ENCODE assay signal across 18 mouse cellular contexts in the genomic region with DNA sequence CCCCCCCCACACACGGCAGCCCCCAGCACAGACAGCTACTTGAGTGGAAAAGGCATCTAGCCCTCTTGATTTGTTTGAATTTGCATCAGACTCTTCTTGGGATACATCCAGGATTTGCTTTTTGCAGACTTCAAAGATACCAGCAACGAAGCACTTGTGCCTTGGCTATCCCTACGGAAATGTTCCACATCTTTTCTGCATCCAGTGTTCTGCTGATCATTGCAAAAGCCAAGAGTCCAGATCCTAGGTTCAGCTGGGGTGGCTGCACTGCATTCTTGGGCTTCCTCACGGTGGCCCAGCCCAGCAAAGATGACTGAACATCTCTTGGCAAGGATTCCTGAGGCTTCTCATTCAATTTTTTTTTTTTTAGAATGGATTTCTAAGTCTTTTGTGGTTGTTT.
A peak's percentile ranks its signal among the peaks of the same experiment; 100 is the strongest.
DNase-seq lines count a peak whose midpoint lies in the region.
"Had no signal": no experiment of that assay in that cellular context is flagged by ENCODE, and none has a peak within 500 bp of the region (broad histone marks: within the 10 kb centered on the region; RNA-seq: fewer than 3 reads in every experiment).

No protein-coding gene starts in this region.

- peaks cover 19% of the 10 kb centered on the region; the same call in 1 of the 2 replicates for H3K4me1 ChIP-seq in limb, embryonic 10.5 days
- H3K4me1 ChIP-seq: liver, embryonic 12.5 days had no signal

- no peaks in the 10 kb centered on the region for H3K36me3 ChIP-seq in limb, embryonic 10.5 days
- H3K36me3 ChIP-seq: G1E; heart, embryonic 13.5 days; intestine, embryonic 15.5 days; liver, embryonic 12.5 days had no signal

- no peaks in the 10 kb centered on the region for H3K9me3 ChIP-seq in limb, embryonic 10.5 days (replicated peaks)
- H3K9me3 ChIP-seq: heart, embryonic 13.5 days; intestine, embryonic 15.5 days; liver, embryonic 12.5 days had no signal

- no peak overlapping the region for H3K4me3 ChIP-seq in limb, embryonic 10.5 days
- H3K4me3 ChIP-seq: heart, embryonic 13.5 days; intestine, embryonic 15.5 days; liver, embryonic 12.5 days had no signal

- DNase-seq in gastrocnemius, postnatal 25 days, result peak; percentile 31
- DNase-seq in gastrocnemius, adult 18-20 months (ENCODE audit: low spot score), result no peak
- peak; percentile 4 for DNase-seq in urinary bladder, postnatal 14 days (ENCODE audit: low spot score)
- no peak for DNase-seq in urinary bladder, postnatal 4 days (ENCODE audit: low spot score in 2 of 2)
- DNase-seq in limb, embryonic 10.5 days (ENCODE audit: low spot score), result no peak
- DNase-seq in left cerebral cortex, adult 9 months (ENCODE audit: low spot score in 2 of 2), result no peak
- no peak for DNase-seq in urinary bladder, postnatal 10 days (ENCODE audit: low spot score)
- DNase-seq: adrenal gland, adult 8-10 months; cerebellum, adult 9-10 months; embryo, embryonic 11 days; heart, postnatal 4 days; lung, postnatal 10 days; thymus, adult 18-20 months had no signal

- H3K27ac ChIP-seq in limb, embryonic 10.5 days, result peak overlapping the region; percentile 50; the same call in 1 of the 2 replicates
- H3K27ac ChIP-seq: heart, embryonic 13.5 days; intestine, embryonic 15.5 days; kidney, postnatal 0 days; liver, embryonic 12.5 days had no signal

- no peaks in the 10 kb centered on the region for H3K27me3 ChIP-seq in limb, embryonic 10.5 days (ENCODE audit: low read depth, poor library complexity, severe bottlenecking)
- H3K27me3 ChIP-seq: heart, embryonic 13.5 days; intestine, embryonic 15.5 days; liver, embryonic 12.5 days had no signal

- WGBS in limb, embryonic 10.5 days, result 82% methylated on average over 4 of the region's 4 CpGs

Comparison
In these comparisons a context has a peak if more than half of its experiments do, and no peak if none do; other contexts are left out.
1. DNase-seq: peak in gastrocnemius, postnatal 25 days (single experiment) and urinary bladder, postnatal 14 days (single experiment); none in gastrocnemius, adult 18-20 months (single experiment), urinary bladder, postnatal 4 days (0 of 2), limb, embryonic 10.5 days (single experiment), left cerebral cortex, adult 9 months (0 of 2) and urinary bladder, postnatal 10 days (single experiment).